Mouse (Mus musculus) testis, adult 2 months (tissue): Measurements from ENCODE around the gene Klk8. TPM values are rescaled to one million over a fixed set of nuclear protein-coding genes. Genes with fewer than 3 reads are reported as not detected.

Source experiments
- H3K27ac ChIP-seq: fragments of 200-500 bp; 2 replicates; pipeline ENCODE4 v1.5.1; 2012; ENCODE audit warnings: low read depth, low read length; ENCODE audit not compliant: control insufficient read depth, insufficient read depth
- H3K27me3 ChIP-seq: fragments of 200-500 bp; 2 replicates; pipeline ENCODE4 v1.6.1; 2012; ENCODE audit warnings: mild to moderate bottlenecking, low read length, moderate library complexity; ENCODE audit not compliant: control insufficient read depth, insufficient read depth
- H3K36me3 ChIP-seq: fragments of 200-500 bp; 2 replicates; pipeline ENCODE4 v1.6.1; 2012; ENCODE audit warnings: mild to moderate bottlenecking, low read length; ENCODE audit not compliant: control insufficient read depth, insufficient read depth
- H3K4me1 ChIP-seq: fragments of 200-500 bp; 2 replicates; pipeline ENCODE4 v1.6.1; 2012; ENCODE audit warnings: low read length; ENCODE audit not compliant: control insufficient read depth, insufficient read depth
- H3K4me3 ChIP-seq: fragments of 200-500 bp; 2 replicates; pipeline ENCODE4 v1.5.1; 2012; ENCODE audit warnings: low read depth, mild to moderate bottlenecking, low read length, moderate library complexity, mixed read lengths; ENCODE audit not compliant: control insufficient read depth
- CTCF ChIP-seq: fragments of 200-500 bp; IDR thresholded peaks from 2 replicates; pipeline ENCODE4 v1.5.1; 2012; ENCODE audit warnings: low read depth, mild to moderate bottlenecking, inconsistent platforms, low read length, moderate library complexity; ENCODE audit not compliant: control insufficient read depth, insufficient read depth, insufficient replicate concordance
- POLR2A ChIP-seq: fragments of 200-500 bp; IDR thresholded peaks from 2 replicates; pipeline ENCODE4 v1.6.1; 2012; ENCODE audit warnings: low read depth, mild to moderate bottlenecking, inconsistent platforms, low read length, moderate library complexity; ENCODE audit not compliant: control insufficient read depth
- polyA plus RNA-seq: library from polyadenylated mRNA; depleted of rRNA; stranded (reverse); fragments of >200 nt; gene quantifications from 2 replicates; pipeline ENCODE4 v1.2.3, GENCODE M21; 2012

Klk8 gene
- polyA plus RNA-seq, 1 experiment = 0.09 TPM

DNA sequence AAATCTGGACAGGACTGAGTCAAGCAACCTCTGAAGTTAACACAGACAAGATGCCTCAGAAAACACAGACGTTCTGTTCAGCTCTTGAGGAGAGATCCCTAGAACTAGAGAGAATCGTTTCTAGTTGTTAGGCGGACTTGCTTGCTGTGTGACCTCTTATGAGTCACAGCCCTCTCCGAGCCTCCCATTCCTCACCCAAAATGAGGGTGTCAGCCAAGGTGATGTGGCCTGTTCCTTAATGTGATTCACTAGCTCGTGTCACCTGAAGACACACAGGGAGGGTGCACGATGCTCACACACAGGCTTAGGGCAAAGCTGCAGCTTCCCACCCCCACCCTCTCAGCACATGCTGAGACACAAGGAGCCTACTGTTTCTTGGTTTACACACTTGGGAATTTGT, 17.1 kb upstream of the Klk8 start:
- TF ChIP-seq POLR2A = no peak
- TF ChIP-seq CTCF = no peak
- no peaks in the 10 kb centered on the region for H3K36me3 ChIP-seq

GRCm38 (mm10) chr7:43780746-43781145, 16.6 kb upstream of the Klk8 start, which contains the start of gene Klk10:
Gene Klk10, plus strand, starts transcription at chr7:43781035.
- Histone ChIP-seq H3K27me3 (no peaks in the 10 kb centered on the region), H3K4me1 (peaks cover 9% of the 10 kb centered on the region), H3K27ac (no peak within 1 kb of the TSS), H3K4me3 (no peak within 1 kb of the TSS), H3K36me3 (no peaks in the 10 kb centered on the region)
- TF ChIP-seq CTCF (no peak), POLR2A (no peak)

More for the DNA sequence above, 17.1 kb upstream of the Klk8 start:
- H3K27ac ChIP-seq = no peak overlapping the region
- H3K27me3 ChIP-seq = no peaks in the 10 kb centered on the region
- no peak overlapping the region for H3K4me3 ChIP-seq
- peaks cover 9% of the 10 kb centered on the region for H3K4me1 ChIP-seq

GRCm38 (mm10) chr7:43781541-43781940, 15.8 kb upstream of the Klk8 start:
- Histone ChIP-seq H3K4me1 (peaks cover 9% of the 10 kb centered on the region), H3K4me3 (no peak overlapping the region), H3K27ac (no peak overlapping the region), H3K36me3 (no peaks in the 10 kb centered on the region), H3K27me3 (no peaks in the 10 kb centered on the region)
- TF ChIP-seq POLR2A (no peak), CTCF (no peak)

- Histone ChIP-seq H3K27me3 (no peaks in the 10 kb centered on the region), H3K4me3 (peak overlapping the region; percentile 36), H3K36me3 (no peaks in the 10 kb centered on the region), H3K4me1 (peaks cover 9% of the 10 kb centered on the region), H3K27ac (no peak overlapping the region)
- TF ChIP-seq POLR2A = no peak
- peak; percentile 87 for TF ChIP-seq CTCF
Observed at GRCm38 (mm10) chr7:43782275-43783265, 14.8 kb upstream of the Klk8 start.

GRCm38 (mm10) chr7:43785286-43785685, 12.1 kb upstream of the Klk8 start:
- Histone ChIP-seq H3K36me3 (no peaks in the 10 kb centered on the region), H3K27me3 (no peaks in the 10 kb centered on the region), H3K27ac (no peak overlapping the region), H3K4me1 (peaks cover 9% of the 10 kb centered on the region), H3K4me3 (no peak overlapping the region)
- TF ChIP-seq POLR2A = no peak
- TF ChIP-seq CTCF = peak; percentile 13; the same call in 1 of the 2 replicates

GRCm38 (mm10) chr7:43788096-43788495, 9.3 kb upstream of the Klk8 start:
- H3K36me3 ChIP-seq = no peaks in the 10 kb centered on the region
- H3K27me3 ChIP-seq = no peaks in the 10 kb centered on the region
- H3K4me1 ChIP-seq = no peaks in the 10 kb centered on the region
- no peak overlapping the region for H3K27ac ChIP-seq
- TF ChIP-seq POLR2A (no peak), CTCF (no peak)
- H3K4me3 ChIP-seq = no peak overlapping the region

- no peak overlapping the region for H3K27ac ChIP-seq
- no peaks in the 10 kb centered on the region for H3K36me3 ChIP-seq
- H3K4me3 ChIP-seq = no peak overlapping the region
- H3K27me3 ChIP-seq = no peaks in the 10 kb centered on the region
- TF ChIP-seq CTCF = no peak
- TF ChIP-seq POLR2A = no peak
- no peaks in the 10 kb centered on the region for H3K4me1 ChIP-seq
Observed at GRCm38 (mm10) chr7:43789295-43789694, 8.1 kb upstream of the Klk8 start.
